Mouse (Mus musculus) G1E (cell line): Measurements from ENCODE around the gene Isy1. TPM values are rescaled to one million over a fixed set of nuclear protein-coding genes. Genes with fewer than 3 reads are reported as not detected.

Source experiments
- ATAC-seq: 2 replicates; pipeline ENCODE4 v1.8.0; 2016; ENCODE audit warnings: mild to moderate bottlenecking; ENCODE audit not compliant: insufficient number of reproducible peaks, poor library complexity, low FRiP score, severe bottlenecking; ENCODE audit errors: extremely low read depth
- DNase-seq: peaks from one replicate; pipeline ENCODE4 v3.0.0; 2012; ENCODE audit warnings: low spot score
- H3K27me3 ChIP-seq: 2 replicates; pipeline ENCODE4 v1.6.1; 2012; ENCODE audit warnings: mild to moderate bottlenecking, low read length, inconsistent platforms; ENCODE audit not compliant: insufficient read depth
- H3K36me3 ChIP-seq: replicated peaks from 2 replicates; pipeline ENCODE3; 2012; ENCODE audit warnings: mild to moderate bottlenecking, inconsistent platforms
- H3K4me1 ChIP-seq: 2 replicates; pipeline ENCODE4 v1.6.1; 2012; ENCODE audit warnings: low read depth, low read length, inconsistent platforms, mixed read lengths; ENCODE audit not compliant: insufficient read depth
- H3K4me3 ChIP-seq: 2 replicates; pipeline ENCODE4 v1.5.1; 2012; ENCODE audit warnings: low read depth, mild to moderate bottlenecking, inconsistent platforms, low read length, moderate library complexity, mixed read lengths
- H3K9me3 ChIP-seq: replicated peaks from 2 replicates; pipeline ENCODE4 v1.6.1; 2012; ENCODE audit warnings: inconsistent platforms
- CTCF ChIP-seq: IDR thresholded peaks from 2 replicates; pipeline ENCODE4 v1.5.1; 2012; ENCODE audit warnings: low read depth, low read length, inconsistent platforms, mixed read lengths
- GATA1 ChIP-seq: IDR thresholded peaks from 2 replicates; pipeline ENCODE4 v1.6.1; 2012; ENCODE audit warnings: borderline replicate concordance, low read length, inconsistent platforms, mixed read lengths
- GATA2 ChIP-seq: IDR thresholded peaks from 2 replicates; pipeline ENCODE4 v1.6.1; 2012; ENCODE audit warnings: low read depth, low read length, inconsistent platforms, borderline replicate concordance
- POLR2AphosphoS5 ChIP-seq: IDR thresholded peaks from 2 replicates; pipeline ENCODE4 v1.6.1; 2012; ENCODE audit warnings: low read depth, low read length, inconsistent platforms; ENCODE audit not compliant: insufficient replicate concordance
- TAL1 ChIP-seq: conservative IDR thresholded peaks from 2 replicates; pipeline ENCODE4 v1.6.1; 2012; ENCODE audit warnings: low read depth, low read length, inconsistent platforms, mixed read lengths
- polyA plus RNA-seq: library from polyadenylated mRNA; stranded (reverse); fragments of >175 nt; gene quantifications from 2 replicates; pipeline ENCODE4 v1.2.3, GENCODE M21; 2012
- total RNA-seq, 2 experiments: library from RNA; stranded (forward) in 1 of 2; stranded (reverse) in 1 of 2; fragments of 200-1000 nt in 1 of 2; fragments of >200 nt in 1 of 2; fragmentation: Nextera tagmentation in 1 of 2; gene quantifications; 2 replicates each; pipeline ENCODE4 v1.2.3; 2014 to 2017

The Isy1 gene
- total and polyA plus RNA-seq, 3 experiments: 53.5 to 65.2 (median 54.9) TPM

- H3K36me3 ChIP-seq: peaks cover 90% of the 10 kb centered on the region
- H3K27me3 ChIP-seq: no peaks in the 10 kb centered on the region
- ATAC-seq: no peak
- no peak for TF ChIP-seq GATA1
- no peak for TF ChIP-seq CTCF
- TF ChIP-seq POLR2AphosphoS5: no peak
- TF ChIP-seq GATA2: no peak
- peaks cover 47% of the 10 kb centered on the region for H3K4me1 ChIP-seq
- H3K4me3 ChIP-seq: no peak overlapping the region
- no peak for DNase-seq
- H3K9me3 ChIP-seq: no peaks in the 10 kb centered on the region
Measured at GRCm38 (mm10) chr6:87802462-87802861, 36.1 kb downstream of the Isy1 start.

GRCm38 (mm10) chr6:87799576-87799975 lies 39.0 kb downstream of the Isy1 start:
- Histone ChIP-seq H3K9me3 (no peaks in the 10 kb centered on the region), H3K36me3 (peaks cover 93% of the 10 kb centered on the region), H3K4me3 (no peak overlapping the region), H3K27me3 (no peaks in the 10 kb centered on the region), H3K4me1 (peaks cover 44% of the 10 kb centered on the region)
- no peak for TF ChIP-seq CTCF
- no peak for TF ChIP-seq POLR2AphosphoS5
- no peak for TF ChIP-seq GATA1
- no peak for TF ChIP-seq TAL1
- no peak for TF ChIP-seq GATA2
- DNase-seq: no peak
- ATAC-seq: no peak

DNA sequence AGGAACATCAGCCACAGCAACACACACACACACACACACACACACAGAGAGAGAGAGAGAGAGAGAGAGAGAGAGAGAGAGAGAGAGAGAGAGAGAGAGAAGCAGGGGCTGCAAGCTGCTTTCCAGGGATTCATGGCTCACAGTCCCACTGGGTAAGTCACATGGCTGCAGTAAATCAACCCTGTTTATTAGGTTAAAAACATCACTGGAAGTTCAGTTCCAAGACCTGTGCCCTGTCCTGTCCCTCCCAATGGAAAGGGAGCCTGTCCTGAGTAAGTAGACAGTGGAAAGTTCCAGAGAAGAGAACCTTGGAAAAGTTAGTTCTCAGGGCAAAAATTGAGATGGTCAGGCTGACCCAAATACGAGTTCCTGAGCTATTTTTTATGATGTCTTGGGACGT lies 41.3 kb downstream of the Isy1 start:
- H3K36me3 ChIP-seq: peaks cover 93% of the 10 kb centered on the region
- H3K4me1 ChIP-seq: peaks cover 52% of the 10 kb centered on the region

DNA sequence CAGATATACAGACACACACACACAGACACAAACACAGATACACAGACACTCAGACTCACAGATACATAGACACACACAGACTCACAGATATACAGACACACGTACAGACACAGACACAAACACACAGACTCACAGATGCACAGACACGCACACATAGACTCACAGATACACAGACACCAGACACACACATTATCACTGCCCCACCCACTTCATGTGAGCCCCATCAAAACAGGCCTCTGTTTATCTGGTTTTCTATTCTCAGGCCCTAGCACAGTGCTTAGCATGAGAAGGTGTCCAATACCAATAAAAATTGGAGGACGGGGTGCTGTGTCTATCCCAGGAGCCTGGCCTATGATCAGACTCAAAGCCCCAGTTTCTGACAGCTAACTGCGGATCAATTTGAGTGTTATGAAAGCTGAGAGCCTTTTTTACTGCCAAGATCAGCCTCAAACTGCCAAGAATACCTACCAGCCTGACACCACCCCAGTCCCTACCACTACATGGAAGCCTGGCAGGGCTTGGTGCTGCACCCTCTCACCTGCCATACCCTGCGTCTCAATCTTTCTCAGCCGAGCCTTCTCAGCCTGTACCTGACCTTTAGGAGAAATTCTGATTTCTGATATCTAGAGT lies 42.2 kb downstream of the Isy1 start:
- ATAC-seq: no peak
- no peak overlapping the region for H3K4me3 ChIP-seq
- peaks cover 96% of the 10 kb centered on the region for H3K36me3 ChIP-seq
- H3K9me3 ChIP-seq: no peaks in the 10 kb centered on the region
- TF ChIP-seq GATA1 (no peak), TAL1 (no peak), GATA2 (no peak), CTCF (no peak), POLR2AphosphoS5 (no peak)
- peaks cover 61% of the 10 kb centered on the region for H3K4me1 ChIP-seq
- no peak for DNase-seq
- H3K27me3 ChIP-seq: no peaks in the 10 kb centered on the region

More for the DNA sequence above, 41.3 kb downstream of the Isy1 start:
- ATAC-seq: no peak
- Histone ChIP-seq H3K9me3 (no peaks in the 10 kb centered on the region), H3K27me3 (no peaks in the 10 kb centered on the region), H3K4me3 (no peak overlapping the region)
- TF ChIP-seq GATA2 (no peak), CTCF (no peak), POLR2AphosphoS5 (no peak), TAL1 (no peak), GATA1 (no peak)
- no peak for DNase-seq

- Histone ChIP-seq H3K36me3 (peaks cover 96% of the 10 kb centered on the region), H3K4me1 (peaks cover 61% of the 10 kb centered on the region), H3K4me3 (no peak overlapping the region), H3K27me3 (no peaks in the 10 kb centered on the region), H3K9me3 (no peaks in the 10 kb centered on the region)
- DNase-seq (no peak), ATAC-seq (no peak)
- TF ChIP-seq GATA2: no peak
- TF ChIP-seq POLR2AphosphoS5: no peak
- TF ChIP-seq GATA1: no peak
- TF ChIP-seq TAL1: no peak
- no peak for TF ChIP-seq CTCF
Measured at GRCm38 (mm10) chr6:87795385-87796150, 43.0 kb downstream of the Isy1 start.

GRCm38 (mm10) chr6:87793821-87794510 lies 44.6 kb downstream of the Isy1 start:
- TF ChIP-seq TAL1: no peak
- TF ChIP-seq POLR2AphosphoS5: no peak
- TF ChIP-seq GATA1: no peak
- no peak for TF ChIP-seq GATA2
- TF ChIP-seq CTCF: no peak
- DNase-seq: no peak
- Histone ChIP-seq H3K36me3 (peaks cover 97% of the 10 kb centered on the region), H3K27me3 (no peaks in the 10 kb centered on the region), H3K4me3 (no peak overlapping the region), H3K9me3 (no peaks in the 10 kb centered on the region), H3K4me1 (peaks cover 71% of the 10 kb centered on the region)
- ATAC-seq: no peak
